Mouse (Mus musculus): ENCODE data around the gene Tex264.

GRCm38 (mm10) chr9:106716729-106717128 is 31.0 kb upstream of the Tex264 start:
- TF ChIP-seq POLR2A (IDR thresholded peaks at IDR 0.05; ENCODE audit: low read depth, low read length): no peak
- no peak for TF ChIP-seq CTCF (IDR thresholded peaks at IDR 0.05; ENCODE audit: extremely low read depth, insufficient read depth, insufficient read length, insufficient replicate concordance)
